Mouse (Mus musculus) olfactory bulb, adult 2 months (tissue): ENCODE measurements around the gene Hivep3.

Source experiments
- CTCF ChIP-seq: fragments of 200-500 bp; IDR thresholded peaks from 2 replicates; pipeline ENCODE4 v1.5.1; 2012; ENCODE audit warnings: low read depth, mild to moderate bottlenecking, low read length, moderate library complexity; ENCODE audit not compliant: insufficient read depth
- POLR2A ChIP-seq: fragments of 200-500 bp; IDR thresholded peaks from 2 replicates; pipeline ENCODE4 v1.6.1; 2012; ENCODE audit warnings: mild to moderate bottlenecking, low read depth, low read length, moderate library complexity; ENCODE audit not compliant: insufficient read depth

- no peak for TF ChIP-seq CTCF
- TF ChIP-seq POLR2A = no peak
Measured at GRCm38 (mm10) chr4:120009151-120009550, 275.6 kb downstream of the Hivep3 start.
